Mouse (Mus musculus): ENCODE data around the gene Wnt5b. TPM values are rescaled to one million over a fixed set of nuclear protein-coding genes. Genes with fewer than 3 reads are reported as not detected.

Wnt5b gene
- polyA plus RNA-seq, 1 experiment from 2014 or later: 5.5 TPM

DNA sequence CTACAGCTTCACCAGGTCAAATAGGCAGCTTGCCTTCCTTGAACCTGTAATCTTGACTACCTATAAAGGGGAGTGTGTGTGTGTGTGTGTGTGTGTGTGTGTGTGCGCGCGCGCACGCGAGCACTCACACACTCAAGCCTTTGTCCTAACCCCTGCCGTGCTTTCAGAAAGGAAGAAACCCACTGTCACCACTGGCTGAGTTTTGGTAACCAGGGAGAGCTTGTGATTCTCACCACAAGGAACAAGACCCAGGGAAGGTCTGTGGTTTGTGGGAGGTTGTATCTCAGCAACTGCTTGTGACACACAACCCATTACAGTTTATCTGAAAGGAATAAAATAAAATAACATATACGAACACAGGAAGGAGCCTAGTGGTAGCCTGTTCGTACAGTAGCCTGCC, 135.6 kb downstream of the Wnt5b start:
- Histone ChIP-seq H3K4me2 (ENCODE audit: low read depth, low read length) (no peak overlapping the region), H3K4me1 (replicated peaks; ENCODE audit: control insufficient read depth, insufficient read depth, low read length) (no peaks in the 10 kb centered on the region), H3K9me3 (ENCODE audit: control insufficient read depth, low read length) (no peaks in the 10 kb centered on the region), H3K27ac (ENCODE audit: low read length) (no peak overlapping the region), H3K4me3 (ENCODE audit: low read length) (no peak overlapping the region), H3K9ac (ENCODE audit: low read length) (no peak overlapping the region), H3K27me3 (ENCODE audit: control insufficient read depth, insufficient read depth, low read depth, low read length) (no peaks in the 10 kb centered on the region), H3K36me3 (ENCODE audit: control insufficient read depth, insufficient read depth, low read length) (no peaks in the 10 kb centered on the region)
- no peak for ATAC-seq (ENCODE audit: low read depth)
- WGBS: 73% methylated on average over 9 of the region's 9 CpGs

DNA sequence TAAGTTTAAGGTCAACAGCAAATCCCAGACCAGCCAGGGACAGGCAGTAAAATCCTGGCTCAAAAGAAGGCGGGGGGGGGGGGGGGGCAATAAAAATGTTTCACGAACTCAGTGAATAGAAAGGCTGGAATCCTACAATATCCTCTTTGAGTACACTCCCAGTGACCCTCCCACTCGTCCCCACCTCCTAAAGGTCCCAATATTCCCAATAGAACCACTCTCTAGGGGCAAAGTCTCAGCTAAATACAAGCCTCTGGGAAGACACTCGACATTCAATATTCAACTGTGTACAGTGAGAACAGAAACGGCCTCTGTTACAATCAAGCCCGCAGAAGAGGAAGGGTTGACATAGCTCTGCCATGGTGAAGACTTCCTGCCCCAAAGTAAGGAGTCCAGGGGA, 136.3 kb downstream of the Wnt5b start:
- WGBS: 60% methylated on average over 6 of the region's 6 CpGs
- Histone ChIP-seq H3K27me3 (ENCODE audit: control insufficient read depth, insufficient read depth, low read depth, low read length) (no peaks in the 10 kb centered on the region), H3K36me3 (ENCODE audit: control insufficient read depth, insufficient read depth, low read length) (no peaks in the 10 kb centered on the region)

DNA sequence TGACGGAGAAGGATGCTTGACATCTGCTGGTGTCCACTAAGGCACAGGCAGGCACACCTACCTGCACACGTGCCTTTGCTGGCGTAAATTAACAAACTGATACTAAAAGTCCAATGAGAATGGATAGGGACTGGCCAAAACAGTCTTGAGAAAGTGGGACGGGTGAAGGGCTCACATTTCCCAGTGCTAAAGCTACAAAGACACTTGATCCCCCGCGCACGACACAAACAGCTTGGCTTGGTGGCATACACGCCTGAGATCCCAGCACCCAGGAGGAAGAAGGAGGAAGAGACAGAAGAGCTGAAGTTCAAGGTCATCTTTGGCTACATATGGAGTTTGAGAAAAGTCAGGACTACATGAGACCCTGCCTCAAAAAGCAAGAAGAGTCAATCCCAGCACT, 137.6 kb downstream of the Wnt5b start:
- ATAC-seq (ENCODE audit: low read depth): no peak
- Histone ChIP-seq H3K9ac (ENCODE audit: low read length) (no peak overlapping the region), H3K27ac (ENCODE audit: low read length) (no peak overlapping the region), H3K9me3 (ENCODE audit: control insufficient read depth, low read length) (no peaks in the 10 kb centered on the region), H3K4me1 (replicated peaks; ENCODE audit: control insufficient read depth, insufficient read depth, low read length) (no peaks in the 10 kb centered on the region), H3K4me3 (ENCODE audit: low read length) (no peak overlapping the region), H3K4me2 (ENCODE audit: low read depth, low read length) (no peak overlapping the region), H3K36me3 (ENCODE audit: control insufficient read depth, insufficient read depth, low read length) (no peaks in the 10 kb centered on the region), H3K27me3 (ENCODE audit: control insufficient read depth, insufficient read depth, low read depth, low read length) (no peaks in the 10 kb centered on the region)
- WGBS: 78% methylated on average over 8 of the region's 8 CpGs

More for the DNA sequence above, 136.3 kb downstream of the Wnt5b start:
- no peak overlapping the region for H3K4me2 ChIP-seq (ENCODE audit: low read depth, low read length)
- H3K27ac ChIP-seq (ENCODE audit: low read length): no peak overlapping the region
- ATAC-seq (ENCODE audit: low read depth): no peak
- H3K9me3 ChIP-seq (ENCODE audit: control insufficient read depth, low read length): no peaks in the 10 kb centered on the region
- no peaks in the 10 kb centered on the region for H3K4me1 ChIP-seq (replicated peaks; ENCODE audit: control insufficient read depth, insufficient read depth, low read length)
- H3K9ac ChIP-seq (ENCODE audit: low read length): no peak overlapping the region
- no peak overlapping the region for H3K4me3 ChIP-seq (ENCODE audit: low read length)

- Histone ChIP-seq H3K27ac (ENCODE audit: low read length) (no peak overlapping the region), H3K4me1 (replicated peaks; ENCODE audit: control insufficient read depth, insufficient read depth, low read length) (no peaks in the 10 kb centered on the region), H3K4me2 (ENCODE audit: low read depth, low read length) (no peak overlapping the region), H3K27me3 (ENCODE audit: control insufficient read depth, insufficient read depth, low read depth, low read length) (no peaks in the 10 kb centered on the region), H3K36me3 (ENCODE audit: control insufficient read depth, insufficient read depth, low read length) (no peaks in the 10 kb centered on the region), H3K9ac (ENCODE audit: low read length) (no peak overlapping the region), H3K9me3 (ENCODE audit: control insufficient read depth, low read length) (no peaks in the 10 kb centered on the region), H3K4me3 (ENCODE audit: low read length) (no peak overlapping the region)
- WGBS: 66% methylated on average over 7 of the region's 7 CpGs
- no peak for ATAC-seq (ENCODE audit: low read depth)
Measured at GRCm38 (mm10) chr6:119405310-119405709, 138.8 kb downstream of the Wnt5b start.

DNA sequence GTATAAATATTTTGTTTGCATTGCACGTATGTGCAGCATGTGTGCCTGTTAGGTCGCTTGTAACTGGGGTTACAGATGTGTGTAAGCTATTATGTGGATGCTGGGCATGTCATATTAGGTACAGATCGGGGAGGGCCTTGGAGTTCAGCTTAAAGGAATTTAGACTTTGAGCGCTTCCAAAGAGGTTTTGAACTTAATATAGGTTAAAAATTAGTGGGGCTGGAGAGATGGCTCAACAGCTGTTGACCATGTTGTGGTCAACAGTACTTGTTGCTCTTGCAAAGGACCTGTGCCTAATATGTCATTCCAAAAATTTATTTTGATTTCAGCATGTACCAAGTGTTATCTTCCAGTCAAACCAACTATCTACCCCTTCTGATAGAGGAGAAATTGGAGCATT, 139.3 kb downstream of the Wnt5b start:
- no peaks in the 10 kb centered on the region for H3K36me3 ChIP-seq (ENCODE audit: control insufficient read depth, insufficient read depth, low read length)
- no peaks in the 10 kb centered on the region for H3K27me3 ChIP-seq (ENCODE audit: control insufficient read depth, insufficient read depth, low read depth, low read length)
- WGBS: 80% methylated on average over 4 of the region's 4 CpGs
- H3K9ac ChIP-seq (ENCODE audit: low read length): no peak overlapping the region
- no peak overlapping the region for H3K27ac ChIP-seq (ENCODE audit: low read length)
- no peak overlapping the region for H3K4me3 ChIP-seq (ENCODE audit: low read length)
- no peak overlapping the region for H3K4me2 ChIP-seq (ENCODE audit: low read depth, low read length)
- H3K4me1 ChIP-seq (replicated peaks; ENCODE audit: control insufficient read depth, insufficient read depth, low read length): no peaks in the 10 kb centered on the region
- no peak for ATAC-seq (ENCODE audit: low read depth)
- H3K9me3 ChIP-seq (ENCODE audit: control insufficient read depth, low read length): no peaks in the 10 kb centered on the region

GRCm38 (mm10) chr6:119402976-119403375, 141.2 kb downstream of the Wnt5b start:
- ATAC-seq (ENCODE audit: low read depth): no peak
- WGBS: 64% methylated on average over 3 of the region's 3 CpGs
- H3K36me3 ChIP-seq (ENCODE audit: control insufficient read depth, insufficient read depth, low read length): no peaks in the 10 kb centered on the region
- H3K9ac ChIP-seq (ENCODE audit: low read length): no peak overlapping the region
- H3K4me2 ChIP-seq (ENCODE audit: low read depth, low read length): no peak overlapping the region
- H3K27ac ChIP-seq (ENCODE audit: low read length): no peak overlapping the region
- H3K27me3 ChIP-seq (ENCODE audit: control insufficient read depth, insufficient read depth, low read depth, low read length): no peaks in the 10 kb centered on the region
- no peak overlapping the region for H3K4me3 ChIP-seq (ENCODE audit: low read length)
- no peaks in the 10 kb centered on the region for H3K4me1 ChIP-seq (replicated peaks; ENCODE audit: control insufficient read depth, insufficient read depth, low read length)
- no peaks in the 10 kb centered on the region for H3K9me3 ChIP-seq (ENCODE audit: control insufficient read depth, low read length)

- Histone ChIP-seq H3K4me3 (ENCODE audit: low read length) (no peak overlapping the region), H3K4me2 (ENCODE audit: low read depth, low read length) (no peak overlapping the region), H3K9me3 (ENCODE audit: control insufficient read depth, low read length) (no peaks in the 10 kb centered on the region), H3K9ac (ENCODE audit: low read length) (no peak overlapping the region), H3K4me1 (replicated peaks; ENCODE audit: control insufficient read depth, insufficient read depth, low read length) (no peaks in the 10 kb centered on the region), H3K27me3 (ENCODE audit: control insufficient read depth, insufficient read depth, low read depth, low read length) (no peaks in the 10 kb centered on the region), H3K36me3 (ENCODE audit: control insufficient read depth, insufficient read depth, low read length) (no peaks in the 10 kb centered on the region), H3K27ac (ENCODE audit: low read length) (no peak overlapping the region)
- ATAC-seq (ENCODE audit: low read depth): no peak
- WGBS: 80% methylated on average over 8 of the region's 8 CpGs
Measured at GRCm38 (mm10) chr6:119401545-119402304, 142.4 kb downstream of the Wnt5b start.

GRCm38 (mm10) chr6:119400649-119401048, 143.5 kb downstream of the Wnt5b start:
- H3K27me3 ChIP-seq (ENCODE audit: control insufficient read depth, insufficient read depth, low read depth, low read length): no peaks in the 10 kb centered on the region
- no peak overlapping the region for H3K27ac ChIP-seq (ENCODE audit: low read length)
- 0 out of 2 replicates have a peak, but pooled peaks cover 2% of the 10 kb centered on the region for H3K4me1 ChIP-seq (replicated peaks; ENCODE audit: control insufficient read depth, insufficient read depth, low read length)
- ATAC-seq (ENCODE audit: low read depth): no peak
- no peak overlapping the region for H3K4me3 ChIP-seq (ENCODE audit: low read length)
- H3K4me2 ChIP-seq (ENCODE audit: low read depth, low read length): no peak overlapping the region
- H3K9me3 ChIP-seq (ENCODE audit: control insufficient read depth, low read length): no peaks in the 10 kb centered on the region
- H3K36me3 ChIP-seq (ENCODE audit: control insufficient read depth, insufficient read depth, low read length): no peaks in the 10 kb centered on the region
- H3K9ac ChIP-seq (ENCODE audit: low read length): no peak overlapping the region
- WGBS: 65% methylated on average over 3 of the region's 3 CpGs

GRCm38 (mm10) chr6:119399371-119399770, 144.8 kb downstream of the Wnt5b start:
- Histone ChIP-seq H3K4me1 (replicated peaks; ENCODE audit: control insufficient read depth, insufficient read depth, low read length) (0 out of 2 replicates have a peak, but pooled peaks cover 4% of the 10 kb centered on the region), H3K4me3 (ENCODE audit: low read length) (no peak overlapping the region), H3K9me3 (ENCODE audit: control insufficient read depth, low read length) (no peaks in the 10 kb centered on the region), H3K27me3 (ENCODE audit: control insufficient read depth, insufficient read depth, low read depth, low read length) (no peaks in the 10 kb centered on the region), H3K9ac (ENCODE audit: low read length) (no peak overlapping the region), H3K36me3 (ENCODE audit: control insufficient read depth, insufficient read depth, low read length) (no peaks in the 10 kb centered on the region), H3K4me2 (ENCODE audit: low read depth, low read length) (no peak overlapping the region), H3K27ac (ENCODE audit: low read length) (no peak overlapping the region)
- 80% methylated on average over 3 of the region's 3 CpGs for WGBS
- no peak for ATAC-seq (ENCODE audit: low read depth)

DNA sequence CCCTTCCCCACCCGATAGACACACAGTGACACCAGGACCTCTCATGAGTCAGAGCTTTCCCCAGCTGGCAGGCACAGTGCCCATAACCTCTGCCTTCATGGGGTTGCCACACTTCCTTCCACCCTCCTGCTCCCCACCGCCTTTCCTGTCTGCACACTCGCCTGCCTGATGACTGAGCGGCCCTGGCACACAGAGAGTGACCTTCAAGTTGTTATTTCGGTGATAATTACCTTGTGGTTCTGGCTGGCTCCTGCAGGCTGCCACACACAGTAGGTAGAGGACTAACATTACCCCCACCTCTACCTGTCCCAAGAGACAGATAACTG, 147.9 kb downstream of the Wnt5b start:
- Histone ChIP-seq H3K4me1 (replicated peaks; ENCODE audit: control insufficient read depth, insufficient read depth, low read length) (0 out of 2 replicates have a peak, but pooled peaks cover 4% of the 10 kb centered on the region), H3K9me3 (ENCODE audit: control insufficient read depth, low read length) (no peaks in the 10 kb centered on the region), H3K27me3 (ENCODE audit: control insufficient read depth, insufficient read depth, low read depth, low read length) (no peaks in the 10 kb centered on the region), H3K27ac (ENCODE audit: low read length) (no peak overlapping the region), H3K36me3 (ENCODE audit: control insufficient read depth, insufficient read depth, low read length) (no peaks in the 10 kb centered on the region), H3K9ac (ENCODE audit: low read length) (no peak overlapping the region), H3K4me3 (ENCODE audit: low read length) (no peak overlapping the region), H3K4me2 (ENCODE audit: low read depth, low read length) (no peak overlapping the region)
- peak; percentile 86 for ATAC-seq (ENCODE audit: low read depth)
- WGBS: 44% methylated on average over 5 of the region's 5 CpGs

All from lung, embryonic 16.5 days (tissue).